Mouse (Mus musculus) forebrain, embryonic 16.5 days (tissue): Measurements from ENCODE around the gene Galnt14. TPM values are rescaled to one million over a fixed set of nuclear protein-coding genes. Genes with fewer than 3 reads are reported as not detected.

ENCODE experiments used
- ATAC-seq: fragments of 200-750 bp; cut with Nextera tagmentation; 2 replicates; pipeline ENCODE4 v1.8.0; 2017; ENCODE audit warnings: mild to moderate bottlenecking, moderate library complexity
- H3K27ac ChIP-seq: fragments of 300-500 bp; sonication (generic); 2 replicates; pipeline ENCODE4 v1.5.1; 2014; ENCODE audit warnings: low read length, control low read depth
- H3K27me3 ChIP-seq: fragments of 300-500 bp; sonication (generic); replicated peaks from 2 replicates; pipeline ENCODE4 v1.6.1; 2014; ENCODE audit warnings: low read length; ENCODE audit not compliant: control insufficient read depth, insufficient read depth
- H3K36me3 ChIP-seq: fragments of 300-500 bp; sonication (generic); 2 replicates; pipeline ENCODE4 v1.6.1; 2014; ENCODE audit not compliant: control insufficient read depth, insufficient read depth
- H3K4me1 ChIP-seq: fragments of 300-500 bp; sonication (generic); replicated peaks from 2 replicates; pipeline ENCODE4 v1.6.1; 2014; ENCODE audit warnings: low read length; ENCODE audit not compliant: control insufficient read depth, insufficient read depth
- H3K4me2 ChIP-seq: fragments of 300-500 bp; sonication (generic); 2 replicates; pipeline ENCODE4 v1.6.1; 2014; ENCODE audit warnings: mild to moderate bottlenecking, low read length, control low read depth
- H3K4me3 ChIP-seq: fragments of 300-500 bp; sonication (generic); replicated peaks from 2 replicates; pipeline ENCODE4 v1.5.1; 2014; ENCODE audit warnings: mild to moderate bottlenecking, low read length, control low read depth
- H3K9ac ChIP-seq: fragments of 300-500 bp; sonication (generic); replicated peaks from 2 replicates; pipeline ENCODE4 v1.6.1; 2014; ENCODE audit warnings: low read depth, low read length, control low read depth
- H3K9me3 ChIP-seq: fragments of 300-500 bp; sonication (generic); 2 replicates; pipeline ENCODE4 v1.6.1; 2016; ENCODE audit warnings: low read length; ENCODE audit not compliant: control insufficient read depth
- WGBS: fragments of 180-500 bp; shearing (Covaris S2); extraction: QIAGEN DNeasy Blood & Tissue Kit; methylation state at CpG from one replicate; pipeline ENCODE4 v1.1.7; 2014; 5-methylcytosine and 5-hydroxymethylcytosine counted together
- polyA plus RNA-seq: library from polyadenylated mRNA; unstranded; fragments of >200 nt; fragmentation: Nextera tagmentation; extraction: Ambion mirVana; gene quantifications from 2 replicates; pipeline ENCODE4 v1.2.1, GENCODE M21; 2015

The Galnt14 gene
- polyA plus RNA-seq = 8.7 and 12.3 TPM in 2 replicates

DNA sequence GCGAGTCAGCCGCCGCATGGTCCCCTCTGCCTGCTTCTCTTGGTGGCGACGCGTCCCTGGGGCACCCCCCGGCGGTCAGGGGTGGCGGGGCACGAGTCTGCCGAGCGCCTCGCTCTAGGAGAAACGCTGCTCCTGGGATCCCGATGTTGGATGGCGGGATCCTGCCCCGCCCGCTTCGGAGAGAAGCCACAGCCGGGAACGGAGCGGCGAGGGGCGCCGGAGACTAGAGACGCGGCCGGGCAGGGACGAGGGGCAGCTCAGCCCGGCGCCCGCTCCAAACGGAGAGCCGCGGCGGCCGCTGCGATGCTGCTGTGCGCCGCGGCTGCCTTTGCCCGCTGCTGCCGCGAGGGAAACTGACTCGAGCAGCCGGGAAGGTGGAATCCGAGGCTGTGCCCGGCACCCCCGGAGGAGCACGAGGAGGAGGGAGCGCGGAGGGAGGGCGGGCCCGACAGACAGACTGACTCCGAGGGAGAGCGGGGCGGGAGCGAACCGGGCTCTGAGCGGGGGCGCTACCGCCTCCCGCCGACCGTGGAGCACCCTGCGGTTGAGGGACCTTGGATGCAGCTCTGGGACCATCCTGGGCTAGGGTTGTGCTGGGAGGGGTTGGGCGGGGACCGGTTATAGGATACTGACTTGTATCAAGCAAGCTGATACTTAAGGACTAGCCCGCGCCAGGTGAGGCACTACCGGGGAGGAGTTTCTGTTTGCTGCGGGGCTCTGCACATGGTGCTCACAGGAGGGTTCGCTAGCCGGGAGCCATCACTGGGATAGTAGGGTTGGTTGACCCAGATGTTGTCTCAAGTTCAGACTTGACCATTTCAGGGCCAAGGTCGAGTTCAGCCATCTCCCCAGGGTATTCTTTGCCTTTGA lies at the start of gene Galnt14:
Galnt14 (minus strand) TSS at position 412 of the 870 bp plus-strand sequence.
- ATAC-seq = peak; percentile 78
- peak within 1 kb of the TSS; percentile 83 for H3K9ac ChIP-seq
- H3K9me3 ChIP-seq = no peaks in the 10 kb centered on the region
- peak within 1 kb of the TSS; percentile 92 for H3K4me2 ChIP-seq
- peak within 1 kb of the TSS; percentile 60 for H3K27ac ChIP-seq
- WGBS = 1% methylated on average over 75 of the region's 75 CpGs
- peaks cover 14% of the 10 kb centered on the region; the same call in 1 of the 2 replicates for H3K27me3 ChIP-seq
- H3K4me3 ChIP-seq = peak within 1 kb of the TSS; percentile 65
- H3K4me1 ChIP-seq = peaks cover 39% of the 10 kb centered on the region
- no peaks in the 10 kb centered on the region for H3K36me3 ChIP-seq

DNA sequence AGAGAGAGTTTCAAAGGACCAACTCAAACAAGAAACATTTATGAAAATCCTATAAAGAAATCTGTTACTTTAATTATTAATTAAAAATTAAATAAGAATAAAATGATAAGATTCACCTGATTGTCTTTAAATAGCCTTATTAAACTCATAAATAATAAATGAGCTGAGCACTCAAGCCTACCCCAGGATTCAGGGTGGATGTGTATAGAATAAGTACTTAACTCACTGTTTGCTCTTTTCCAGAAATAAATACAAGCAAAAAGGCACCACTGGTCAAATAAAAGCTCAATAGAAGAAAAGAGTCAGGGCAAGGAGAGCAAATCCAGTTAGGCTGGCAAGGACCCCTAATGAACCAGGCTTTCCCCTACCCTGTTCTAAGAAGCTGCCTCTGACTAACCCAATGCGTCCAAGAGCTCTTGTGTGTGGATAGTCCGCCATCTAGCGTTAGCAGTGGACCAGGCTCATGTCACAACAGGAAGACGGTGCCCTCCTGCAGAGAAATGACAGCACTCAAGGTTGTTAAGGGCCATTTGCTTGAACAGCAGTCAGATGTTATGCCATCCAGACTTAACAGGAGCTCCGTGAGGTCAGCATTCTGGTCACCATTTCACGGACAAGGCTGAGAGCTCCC lies 33.5 kb upstream of the Galnt14 start:
- peak; percentile 97 for ATAC-seq
- Histone ChIP-seq H3K4me3 (no peak overlapping the region), H3K4me2 (no peak overlapping the region), H3K9ac (no peak overlapping the region), H3K27me3 (no peaks in the 10 kb centered on the region), H3K9me3 (no peaks in the 10 kb centered on the region), H3K27ac (no peak overlapping the region), H3K36me3 (no peaks in the 10 kb centered on the region), H3K4me1 (no peaks in the 10 kb centered on the region)
- WGBS = 8% methylated on average over 6 of the region's 6 CpGs

DNA sequence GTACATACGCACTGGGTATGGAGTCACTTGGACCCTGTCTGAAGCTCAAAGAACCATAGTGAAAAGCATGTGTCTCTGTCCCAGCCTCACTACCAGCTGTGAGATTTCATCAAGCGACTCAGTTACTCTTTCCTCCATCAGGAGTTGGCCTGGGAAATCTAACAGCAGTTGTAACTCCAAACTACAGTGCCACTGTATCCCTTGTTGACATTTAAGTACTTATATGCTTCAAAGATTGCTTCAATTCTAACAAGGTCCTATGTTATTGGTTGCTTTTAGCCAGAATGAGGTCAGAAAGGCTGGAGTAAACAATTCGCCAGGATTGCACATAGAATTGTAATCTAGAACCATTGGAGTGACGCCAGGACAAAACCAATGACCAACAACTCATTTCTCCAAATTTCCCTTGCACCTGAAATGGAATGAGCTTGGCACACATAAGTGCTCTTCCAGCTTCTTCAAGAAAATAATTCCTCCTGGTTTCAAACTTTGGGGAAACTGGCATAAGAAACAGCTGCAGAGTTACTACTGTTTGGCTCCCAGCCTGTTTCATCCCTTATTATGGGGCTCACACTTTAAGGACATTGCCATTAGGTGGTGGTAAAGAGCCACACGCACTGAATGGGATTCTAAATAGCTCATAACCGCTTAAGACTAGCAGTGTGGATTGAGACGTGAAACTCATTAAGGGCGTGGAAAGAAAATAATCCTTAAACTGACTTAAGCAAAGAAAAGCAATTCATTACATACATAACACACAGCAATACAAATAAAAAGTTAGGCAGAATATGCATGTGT lies 13.8 kb upstream of the Galnt14 start:
- Histone ChIP-seq H3K4me2 (no peak overlapping the region), H3K9ac (no peak overlapping the region), H3K27ac (no peak overlapping the region), H3K4me3 (no peak overlapping the region), H3K27me3 (no peaks in the 10 kb centered on the region), H3K4me1 (no peaks in the 10 kb centered on the region), H3K36me3 (no peaks in the 10 kb centered on the region), H3K9me3 (no peaks in the 10 kb centered on the region)
- ATAC-seq = no peak
- 56% methylated on average over 8 of the region's 8 CpGs for WGBS

DNA sequence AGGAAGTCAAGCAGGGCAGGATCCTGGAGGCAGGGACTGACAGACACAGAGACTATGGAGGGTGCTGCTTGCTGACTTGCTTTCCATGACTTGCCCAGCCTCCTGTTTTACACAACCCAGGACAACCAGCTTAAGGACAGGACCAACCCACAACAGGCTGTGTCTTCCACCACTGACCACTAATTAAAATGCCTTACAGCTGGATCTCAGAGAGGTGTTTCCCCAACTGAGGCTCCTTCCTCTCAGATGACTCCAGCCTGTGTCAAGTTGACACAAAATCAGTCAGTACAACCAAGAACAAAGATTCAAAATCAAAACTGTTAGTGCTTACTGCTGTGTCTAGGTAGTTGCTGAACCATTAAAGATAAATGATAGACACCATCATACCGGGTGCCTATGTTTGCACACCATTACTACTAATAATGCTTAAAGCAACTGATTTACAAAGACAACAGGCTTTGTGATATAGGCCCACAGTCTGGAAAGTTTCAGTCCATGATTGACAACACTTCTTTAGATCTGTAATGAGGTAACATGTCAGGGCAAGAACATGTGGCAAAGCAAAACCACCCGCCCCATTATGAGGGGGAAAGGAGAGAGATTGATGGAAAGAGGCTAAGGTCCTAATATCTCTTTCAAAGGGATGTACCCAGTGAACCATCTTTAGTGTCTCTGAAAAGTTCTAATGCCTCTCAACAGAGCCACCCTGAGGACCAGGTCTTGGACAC lies 8.9 kb upstream of the Galnt14 start:
- Histone ChIP-seq H3K27ac (no peak overlapping the region), H3K4me2 (no peak overlapping the region), H3K36me3 (no peaks in the 10 kb centered on the region), H3K4me1 (peaks cover under 1% of the 10 kb centered on the region; the same call in 1 of the 2 replicates), H3K9me3 (no peaks in the 10 kb centered on the region), H3K9ac (no peak overlapping the region), H3K27me3 (no peaks in the 10 kb centered on the region), H3K4me3 (no peak overlapping the region)
- WGBS = 86% methylated on average over 2 of the region's 2 CpGs
- no peak for ATAC-seq

DNA sequence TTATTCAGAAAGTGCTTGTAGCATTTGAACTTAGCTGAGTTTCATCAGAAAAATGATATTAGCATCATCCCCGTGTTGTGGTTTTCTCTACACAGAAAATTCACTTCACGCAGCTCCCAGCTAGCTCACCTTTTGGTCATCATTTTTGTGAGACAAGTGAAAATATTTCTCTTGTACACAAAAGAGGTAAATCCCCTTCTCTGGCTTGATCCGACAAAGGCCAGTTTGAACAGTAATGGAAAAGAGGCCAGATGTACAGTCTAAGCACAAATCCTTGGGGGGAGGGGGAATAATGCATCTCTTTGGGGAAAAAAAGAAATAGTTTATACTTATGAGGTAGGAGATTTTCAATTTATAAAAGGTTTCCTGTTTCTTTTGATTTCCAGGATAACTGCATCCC lies 6.4 kb upstream of the Galnt14 start:
- H3K4me3 ChIP-seq = no peak overlapping the region
- no peaks in the 10 kb centered on the region for H3K36me3 ChIP-seq
- no peak overlapping the region for H3K9ac ChIP-seq
- no peak overlapping the region for H3K27ac ChIP-seq
- no peak for ATAC-seq
- H3K27me3 ChIP-seq = 0 out of 2 replicates have a peak, but pooled peaks cover 1% of the 10 kb centered on the region
- H3K9me3 ChIP-seq = no peaks in the 10 kb centered on the region
- H3K4me2 ChIP-seq = no peak overlapping the region
- H3K4me1 ChIP-seq = peaks cover 20% of the 10 kb centered on the region
- 62% methylated on average over 3 of the region's 3 CpGs for WGBS

GRCm38 (mm10) chr17:73714440-73715221 lies 4.4 kb upstream of the Galnt14 start:
- H3K27me3 ChIP-seq = 0 out of 2 replicates have a peak, but pooled peaks cover 8% of the 10 kb centered on the region
- no peak overlapping the region for H3K4me2 ChIP-seq
- no peaks in the 10 kb centered on the region for H3K9me3 ChIP-seq
- 64% methylated on average over 8 of the region's 8 CpGs for WGBS
- peaks cover 30% of the 10 kb centered on the region for H3K4me1 ChIP-seq
- no peak overlapping the region for H3K9ac ChIP-seq
- H3K4me3 ChIP-seq = no peak overlapping the region
- no peaks in the 10 kb centered on the region for H3K36me3 ChIP-seq
- H3K27ac ChIP-seq = no peak overlapping the region
- ATAC-seq = no peak

- Histone ChIP-seq H3K36me3 (no peaks in the 10 kb centered on the region), H3K9ac (0 out of 2 replicates have a peak overlapping the region, but pooled peaks have one; percentile 7), H3K9me3 (no peaks in the 10 kb centered on the region), H3K4me3 (no peak overlapping the region), H3K27me3 (peaks cover 14% of the 10 kb centered on the region; the same call in 1 of the 2 replicates), H3K4me2 (peak overlapping the region; percentile 16; the same call in 1 of the 2 replicates), H3K27ac (peak overlapping the region; percentile 41; the same call in 1 of the 2 replicates), H3K4me1 (peaks cover 39% of the 10 kb centered on the region)
- 24% methylated on average over 11 of the region's 11 CpGs for WGBS
- ATAC-seq = peak; percentile 60
These were observed 3.1 kb upstream of the Galnt14 start for GRCm38 (mm10) chr17:73713347-73713746.

DNA sequence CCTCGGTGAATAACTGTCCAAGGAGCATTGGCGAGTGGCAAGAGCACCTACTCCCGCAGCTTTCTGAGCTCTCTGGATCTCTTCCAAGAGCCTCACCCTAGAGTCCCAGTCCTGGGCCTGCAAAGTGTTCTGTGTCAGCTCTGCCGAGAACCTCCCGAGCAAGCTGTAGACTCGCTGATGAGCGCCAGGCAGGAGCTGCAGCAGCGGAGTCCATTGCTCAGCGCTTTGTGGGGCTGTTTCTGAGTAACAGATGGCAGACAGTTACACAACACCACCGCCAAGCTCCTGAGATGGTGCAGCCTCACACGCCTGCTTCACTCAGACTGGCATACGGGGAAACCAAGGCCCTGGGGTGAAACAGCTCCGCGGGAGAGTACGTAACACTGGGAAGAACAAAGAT lies 1.7 kb upstream of the Galnt14 start:
- Histone ChIP-seq H3K9me3 (no peaks in the 10 kb centered on the region), H3K4me3 (no peak overlapping the region), H3K27me3 (peaks cover 14% of the 10 kb centered on the region; the same call in 1 of the 2 replicates), H3K4me1 (peaks cover 39% of the 10 kb centered on the region), H3K36me3 (no peaks in the 10 kb centered on the region), H3K4me2 (peak overlapping the region; percentile 19; the same call in 1 of the 2 replicates), H3K9ac (no peak overlapping the region), H3K27ac (no peak overlapping the region)
- WGBS = 51% methylated on average over 15 of the region's 15 CpGs
- ATAC-seq = peak; percentile 21; the same call in 1 of the 2 replicates
